Mouse (Mus musculus) small intestine, adult 2 months (tissue): ENCODE measurements around the gene Sugct.

Experiments used
- CTCF ChIP-seq: fragments of 200-500 bp; IDR thresholded peaks from 2 replicates; pipeline ENCODE4 v1.5.1; 2012; ENCODE audit warnings: low read depth, mild to moderate bottlenecking, control low read depth, inconsistent platforms, low read length, moderate library complexity, mixed read lengths; ENCODE audit not compliant: insufficient replicate concordance, insufficient read length; ENCODE audit errors: extremely low read depth
- POLR2A ChIP-seq: fragments of 200-500 bp; IDR thresholded peaks from 2 replicates; pipeline ENCODE4 v1.6.1; 2012; ENCODE audit warnings: low read depth, mild to moderate bottlenecking, control low read depth, inconsistent platforms, low read length, moderate library complexity

GRCm38 (mm10) chr13:16833069-16833468, 862.3 kb downstream of the Sugct start:
- TF ChIP-seq POLR2A (no peak), CTCF (no peak)
